Mouse (Mus musculus) small intestine, adult 2 months (tissue): ENCODE results near the gene Olfr1178. TPM values are rescaled to one million over a fixed set of nuclear protein-coding genes. Genes with fewer than 3 reads are reported as not detected.

Source experiments
- H3K27ac ChIP-seq: fragments of 200-500 bp; 2 replicates; pipeline ENCODE4 v1.5.1; 2012; ENCODE audit warnings: low read depth, low read length, control low read depth, inconsistent platforms; ENCODE audit not compliant: insufficient read depth
- H3K27me3 ChIP-seq: fragments of 200-500 bp; 2 replicates; pipeline ENCODE4 v1.6.1; 2012; ENCODE audit warnings: mild to moderate bottlenecking, moderate library complexity, low read length, inconsistent platforms; ENCODE audit not compliant: control insufficient read depth, insufficient read depth
- H3K36me3 ChIP-seq: fragments of 200-500 bp; 2 replicates; pipeline ENCODE4 v1.6.1; 2012; ENCODE audit warnings: mild to moderate bottlenecking, low read length, control low read depth, inconsistent platforms; ENCODE audit not compliant: control insufficient read depth, insufficient read depth
- H3K4me1 ChIP-seq: fragments of 200-500 bp; 2 replicates; pipeline ENCODE4 v1.6.1; 2012; ENCODE audit warnings: low read length, inconsistent platforms, mixed read lengths; ENCODE audit not compliant: control insufficient read depth, insufficient read depth, insufficient read length
- H3K4me3 ChIP-seq: fragments of 200-500 bp; 2 replicates; pipeline ENCODE4 v1.5.1; 2012; ENCODE audit warnings: low read depth, mild to moderate bottlenecking, control low read depth, inconsistent platforms, low read length, moderate library complexity
- CTCF ChIP-seq: fragments of 200-500 bp; IDR thresholded peaks from 2 replicates; pipeline ENCODE4 v1.5.1; 2012; ENCODE audit warnings: low read depth, mild to moderate bottlenecking, control low read depth, inconsistent platforms, low read length, moderate library complexity, mixed read lengths; ENCODE audit not compliant: insufficient replicate concordance, insufficient read length; ENCODE audit errors: extremely low read depth
- POLR2A ChIP-seq: fragments of 200-500 bp; IDR thresholded peaks from 2 replicates; pipeline ENCODE4 v1.6.1; 2012; ENCODE audit warnings: low read depth, mild to moderate bottlenecking, control low read depth, inconsistent platforms, low read length, moderate library complexity
- WGBS: fragments of 180-500 bp; shearing (Covaris S2); methylation state at CpG from one replicate; pipeline ENCODE4 v1.1.7; 2018; 5-methylcytosine and 5-hydroxymethylcytosine counted together
- polyA plus RNA-seq: library from polyadenylated mRNA; depleted of rRNA; stranded (reverse); fragments of >200 nt; gene quantifications from 2 replicates; pipeline ENCODE4 v1.2.3, GENCODE M21; 2012; rRNA removed

The Olfr1178 gene
- not detected in 2 replicates for polyA plus RNA-seq

DNA sequence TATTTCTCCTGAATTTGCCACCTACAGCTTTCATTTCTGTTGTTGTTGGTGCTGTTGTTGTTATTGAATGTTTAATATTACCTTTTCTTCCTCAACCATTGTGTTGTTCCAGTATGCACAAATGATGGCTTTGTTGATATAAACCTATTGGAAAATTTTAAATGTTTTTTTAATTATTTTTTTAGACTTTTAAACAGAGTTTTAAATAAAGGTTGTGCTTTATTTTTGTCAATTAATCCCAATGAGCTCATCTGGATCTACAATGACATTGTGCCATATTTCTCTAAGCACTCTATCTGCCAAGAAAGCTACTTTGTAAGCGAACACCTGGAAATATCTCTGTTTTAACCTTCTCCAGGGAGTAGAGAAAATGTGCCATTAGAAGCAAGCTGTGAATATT lies at the start of gene Olfr1178:
TSS of gene Olfr1178 (plus strand) at position 301 of the 400 bp plus-strand sequence.
- H3K4me1 ChIP-seq, result no peaks in the 10 kb centered on the region
- no peak within 1 kb of the TSS for H3K4me3 ChIP-seq
- WGBS, result 75% methylated on average over 1 of the region's 1 CpGs
- TF ChIP-seq POLR2A (no peak), CTCF (no peak)
- no peak within 1 kb of the TSS for H3K27ac ChIP-seq
- H3K27me3 ChIP-seq, result no peaks in the 10 kb centered on the region
- H3K36me3 ChIP-seq, result no peaks in the 10 kb centered on the region

DNA sequence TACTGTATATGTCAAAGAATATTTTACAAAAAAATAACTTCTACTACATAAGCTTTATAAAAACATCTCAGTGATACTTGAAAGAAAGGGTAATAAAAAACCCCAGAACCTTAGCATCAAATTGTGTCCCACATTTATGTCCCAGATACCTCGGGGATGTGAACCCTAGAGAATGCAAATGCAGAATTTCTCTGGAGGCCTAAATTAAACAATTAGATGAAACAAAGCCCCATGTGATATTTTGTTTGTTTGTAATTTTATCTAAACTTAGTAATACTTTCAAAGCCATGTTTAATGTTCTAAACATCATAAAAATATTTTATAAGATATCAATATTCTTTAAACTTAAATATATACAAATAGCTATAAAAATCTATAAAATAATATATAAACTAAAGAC lies 40.5 kb upstream of the Olfr1178 start, which contains the start of gene Olfr1177-ps:
TSS of gene Olfr1177-ps (minus strand) at position 101 of the 400 bp plus-strand sequence.
- 73% methylated on average over 1 of the region's 1 CpGs for WGBS
- H3K36me3 ChIP-seq, result no peaks in the 10 kb centered on the region
- TF ChIP-seq POLR2A, result no peak
- TF ChIP-seq CTCF, result no peak
- H3K27me3 ChIP-seq, result no peaks in the 10 kb centered on the region
- no peak within 1 kb of the TSS for H3K27ac ChIP-seq
- H3K4me3 ChIP-seq, result no peak within 1 kb of the TSS
- no peaks in the 10 kb centered on the region for H3K4me1 ChIP-seq

DNA sequence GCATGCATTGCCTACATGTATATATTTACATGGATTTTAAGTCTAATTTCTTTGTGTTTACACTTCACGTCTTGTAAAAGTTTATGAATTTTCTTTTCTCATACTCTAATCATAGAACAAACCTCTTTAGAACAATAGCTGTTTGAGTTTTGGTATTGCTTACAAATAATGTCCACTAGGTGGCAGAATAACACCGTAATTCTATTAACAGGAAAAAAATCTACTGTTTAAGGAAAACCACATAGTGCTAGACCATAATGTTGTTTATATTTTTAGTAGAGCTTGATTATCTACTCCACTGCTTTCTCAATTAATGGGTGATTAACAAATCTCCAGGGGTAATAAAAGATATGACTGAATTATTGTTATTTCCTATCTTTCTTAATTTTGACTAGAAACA lies 30.6 kb upstream of the Olfr1178 start:
- Histone ChIP-seq H3K27me3 (no peaks in the 10 kb centered on the region), H3K4me3 (no peak overlapping the region), H3K27ac (no peak overlapping the region), H3K4me1 (no peaks in the 10 kb centered on the region), H3K36me3 (no peaks in the 10 kb centered on the region)
- TF ChIP-seq POLR2A, result no peak
- no peak for TF ChIP-seq CTCF
- WGBS, result 2% methylated on average over 2 of the region's 2 CpGs

DNA sequence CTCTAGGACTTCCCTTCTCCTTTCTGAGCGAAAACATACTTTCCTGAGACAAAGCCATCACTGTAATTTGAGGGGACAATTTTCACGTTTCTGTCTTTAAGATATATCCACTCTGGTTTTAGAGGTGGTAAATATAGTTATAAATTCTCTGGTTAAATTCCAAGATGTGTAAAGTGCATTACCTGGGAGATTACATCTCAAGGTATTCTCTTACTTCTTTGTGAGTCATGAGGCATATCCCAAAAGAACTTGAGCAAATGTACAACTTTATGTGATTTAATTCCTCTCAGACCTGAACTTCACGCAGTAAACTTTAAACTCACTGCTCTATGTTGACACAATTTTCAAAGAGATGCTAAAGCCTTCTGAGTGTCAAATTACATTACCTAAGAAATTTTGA lies 19.5 kb downstream of the Olfr1178 start, which contains the start of gene Olfr1179:
TSS of gene Olfr1179 (minus strand) at position 101 of the 400 bp plus-strand sequence.
- WGBS, result 74% methylated on average over 3 of the region's 3 CpGs
- Histone ChIP-seq H3K4me1 (no peaks in the 10 kb centered on the region), H3K36me3 (no peaks in the 10 kb centered on the region), H3K4me3 (no peak within 1 kb of the TSS), H3K27me3 (no peaks in the 10 kb centered on the region), H3K27ac (no peak within 1 kb of the TSS)
- TF ChIP-seq POLR2A (no peak), CTCF (no peak)

DNA sequence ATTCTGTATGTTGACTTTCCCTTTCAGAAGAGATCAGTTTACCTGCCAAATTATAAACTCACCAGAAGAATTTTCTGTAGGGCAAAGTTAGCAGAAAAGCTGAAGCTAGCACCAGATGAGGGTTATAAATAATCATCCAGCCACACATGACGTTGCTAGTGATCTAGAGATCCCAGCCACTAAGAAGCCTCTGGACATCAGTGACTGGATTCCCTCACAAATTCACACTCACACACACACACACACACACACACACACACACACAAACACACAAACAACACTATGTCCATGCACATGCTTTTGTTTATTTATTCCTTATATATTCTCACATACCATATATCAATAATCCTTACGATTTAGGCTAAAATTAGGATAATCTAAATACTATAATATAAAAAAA lies 32.2 kb downstream of the Olfr1178 start, which contains the start of gene Olfr1180:
TSS of gene Olfr1180 (minus strand) at position 101 of the 400 bp plus-strand sequence.
- no peak for TF ChIP-seq CTCF
- no peak for TF ChIP-seq POLR2A
- Histone ChIP-seq H3K27me3 (no peaks in the 10 kb centered on the region), H3K27ac (no peak within 1 kb of the TSS), H3K36me3 (no peaks in the 10 kb centered on the region), H3K4me1 (no peaks in the 10 kb centered on the region), H3K4me3 (no peak within 1 kb of the TSS)
- 70% methylated on average over 2 of the region's 2 CpGs for WGBS

DNA sequence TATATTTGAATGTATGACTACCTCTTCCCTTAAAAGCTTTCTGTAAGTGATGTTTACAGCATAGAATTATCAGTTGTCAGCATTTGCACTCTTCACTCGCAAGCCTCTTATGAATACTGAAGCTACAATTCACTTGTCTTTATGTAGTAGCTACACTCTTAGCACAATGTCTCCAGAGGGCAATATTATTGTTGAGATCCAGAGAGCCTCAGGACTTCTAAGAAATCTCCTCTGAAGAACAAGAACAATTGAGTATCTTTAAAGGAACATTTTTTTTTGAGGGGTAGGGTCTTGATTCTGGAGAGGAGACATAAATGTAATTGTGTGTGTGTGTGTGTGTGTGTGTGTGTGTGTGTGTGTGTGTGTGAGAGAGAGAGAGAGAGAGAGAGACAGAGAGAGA lies 39.2 kb downstream of the Olfr1178 start, which contains the start of gene Olfr1181:
TSS of gene Olfr1181 (minus strand) at position 101 of the 400 bp plus-strand sequence.
- no peak within 1 kb of the TSS for H3K27ac ChIP-seq
- no peak within 1 kb of the TSS for H3K4me3 ChIP-seq
- TF ChIP-seq POLR2A, result no peak
- TF ChIP-seq CTCF, result no peak
- H3K4me1 ChIP-seq, result no peaks in the 10 kb centered on the region
- 88% methylated on average over 1 of the region's 1 CpGs for WGBS
- H3K36me3 ChIP-seq, result no peaks in the 10 kb centered on the region
- H3K27me3 ChIP-seq, result no peaks in the 10 kb centered on the region

DNA sequence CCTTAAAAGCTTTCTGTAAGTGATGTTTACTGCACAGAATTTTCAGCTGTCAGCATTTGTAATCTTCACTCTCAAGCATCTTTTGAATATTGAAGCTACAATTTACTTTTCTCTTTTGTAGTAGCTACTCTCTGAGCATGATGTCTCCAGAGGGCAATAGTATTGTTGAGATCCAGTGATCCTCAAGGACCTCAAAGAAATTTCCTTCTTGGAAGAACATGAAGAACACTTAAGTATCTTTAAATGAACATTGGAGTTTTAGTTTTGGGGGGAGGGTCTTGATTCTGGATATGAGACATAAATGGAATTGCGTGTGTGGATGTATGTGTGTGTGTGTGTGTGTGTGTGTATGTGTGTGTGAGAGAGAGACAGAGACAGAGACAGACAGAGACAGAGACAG lies 62.2 kb downstream of the Olfr1178 start, which contains the start of gene Gm13757:
TSS of gene Gm13757 (minus strand) at position 101 of the 400 bp plus-strand sequence.
- Histone ChIP-seq H3K4me3 (no peak within 1 kb of the TSS), H3K4me1 (no peaks in the 10 kb centered on the region), H3K27ac (no peak within 1 kb of the TSS), H3K27me3 (no peaks in the 10 kb centered on the region), H3K36me3 (no peaks in the 10 kb centered on the region)
- 89% methylated on average over 1 of the region's 1 CpGs for WGBS
- TF ChIP-seq CTCF (no peak), POLR2A (no peak)

Other genes starting within 250 kb of the Olfr1178 start
- gene Olfr1167, start 231.9 kb upstream of the Olfr1178 start, polyA plus RNA-seq, result not detected in 2 replicates
- gene Olfr1168, start 205.2 kb upstream of the Olfr1178 start, polyA plus RNA-seq, result not detected in 2 replicates
- gene Olfr1170, start 158.7 kb upstream of the Olfr1178 start, polyA plus RNA-seq, result not detected in 2 replicates
- not detected in 2 replicates for gene Olfr1173, start 107.2 kb upstream of the Olfr1178 start, polyA plus RNA-seq
- not detected in 2 replicates for gene Olfr1174-ps, start 71.9 kb upstream of the Olfr1178 start, polyA plus RNA-seq
- not detected in 2 replicates for gene Olfr1175-ps, start 59.8 kb upstream of the Olfr1178 start, polyA plus RNA-seq
- gene Olfr1176, start 50.3 kb upstream of the Olfr1178 start, polyA plus RNA-seq, result not detected in 2 replicates
- not detected in 2 replicates for gene Olfr1177-ps, start 40.6 kb upstream of the Olfr1178 start, polyA plus RNA-seq
- not detected in 2 replicates for gene Olfr1179, start 19.4 kb downstream of the Olfr1178 start, polyA plus RNA-seq
- gene Olfr1180, start 32.1 kb downstream of the Olfr1178 start, polyA plus RNA-seq, result not detected in 2 replicates
- not detected in 2 replicates for gene Olfr1181, start 39.1 kb downstream of the Olfr1178 start, polyA plus RNA-seq
- not detected in 2 replicates for gene Gm13757, start 62.1 kb downstream of the Olfr1178 start, polyA plus RNA-seq
- not detected in 2 replicates for gene Olfr1183, start 67.8 kb downstream of the Olfr1178 start, polyA plus RNA-seq
- not detected in 2 replicates for gene Olfr1184, start 96.5 kb downstream of the Olfr1178 start, polyA plus RNA-seq
- gene Olfr1185-ps1, start 106.3 kb downstream of the Olfr1178 start, polyA plus RNA-seq, result not detected in 2 replicates
- not detected in 2 replicates for gene Olfr1186, start 131.5 kb downstream of the Olfr1178 start, polyA plus RNA-seq
- not detected in 2 replicates for gene Olfr1188, start 169.9 kb downstream of the Olfr1178 start, polyA plus RNA-seq
- gene Olfr1189, start 199.4 kb downstream of the Olfr1178 start, polyA plus RNA-seq, result not detected in 2 replicates